Mouse (Mus musculus) frontal cortex, postnatal 36 days (tissue): ENCODE measurements around the gene Dtd1.
"Not testable (repeated sequence)": the region's sequence is repeated elsewhere in the genome, so short reads cannot be mapped to it uniquely, and the experiment has no call there.

ENCODE experiments used
- DNase-seq, 2 experiments: peaks; one replicate each; pipeline ENCODE4 v3.0.0; 2022; ENCODE audit warnings: low spot score in 2 of 2

Dtd1 gene

GRCm38 (mm10) chr2:144599831-144600687 lies at the start of gene Dtd1:
Gene Dtd1, plus strand, starts transcription at chr2:144599897.
- peak; percentile 87 to 90 for DNase-seq

DNA sequence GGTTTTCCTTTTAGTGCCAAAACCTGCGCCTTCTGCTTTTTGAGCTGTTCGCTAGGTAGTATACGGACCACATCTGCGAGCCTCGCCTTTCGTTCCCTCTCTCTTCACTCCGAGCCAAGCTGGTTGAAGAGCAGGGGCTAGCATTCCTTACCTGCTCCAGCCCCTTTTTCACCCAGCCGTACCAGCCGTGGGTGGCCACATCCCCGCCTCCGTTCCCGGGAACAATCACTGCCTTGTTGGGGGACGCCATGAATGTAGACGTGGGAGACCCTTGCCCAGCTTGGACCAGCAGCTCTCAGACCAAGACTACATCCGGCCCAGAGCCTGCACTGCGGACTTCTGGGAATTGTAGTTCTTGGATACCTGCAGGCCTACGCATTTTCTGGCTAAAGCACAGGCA lies 49.2 kb upstream of the Dtd1 start, which contains the start of gene Rbbp9:
Gene Rbbp9, minus strand, starts transcription at position 341 of the 400 bp plus-strand sequence.
- DNase-seq: peak; percentile 74 to 79

DNA sequence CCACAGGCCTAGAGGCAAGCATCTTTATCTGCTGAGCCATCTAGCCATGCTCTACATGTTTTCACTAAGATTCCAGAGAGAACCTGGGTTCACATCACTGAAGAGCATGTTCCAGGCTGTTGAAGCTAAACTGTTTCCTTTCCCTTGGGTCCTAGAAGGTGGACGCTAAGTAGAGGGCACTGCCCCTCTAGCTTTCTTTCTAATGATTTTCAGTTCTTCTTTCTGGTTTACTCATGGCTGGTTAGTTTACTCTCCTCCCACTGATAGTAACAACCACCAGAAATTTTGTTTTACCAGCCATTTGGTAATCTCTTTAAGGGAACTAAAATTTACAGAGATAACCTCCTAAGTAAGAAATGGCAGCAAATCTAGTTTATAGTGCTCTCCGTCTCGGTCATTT lies 45.8 kb upstream of the Dtd1 start:
- no peak for DNase-seq

GRCm38 (mm10) chr2:144555286-144555819 lies 44.3 kb upstream of the Dtd1 start:
- DNase-seq: no peak

- DNase-seq: peak; percentile 97 to 99
Measured at GRCm38 (mm10) chr2:144555820-144556552, 43.7 kb upstream of the Dtd1 start, which contains the start of gene Sec23b. Gene Sec23b, plus strand, starts transcription at chr2:144556229.

DNA sequence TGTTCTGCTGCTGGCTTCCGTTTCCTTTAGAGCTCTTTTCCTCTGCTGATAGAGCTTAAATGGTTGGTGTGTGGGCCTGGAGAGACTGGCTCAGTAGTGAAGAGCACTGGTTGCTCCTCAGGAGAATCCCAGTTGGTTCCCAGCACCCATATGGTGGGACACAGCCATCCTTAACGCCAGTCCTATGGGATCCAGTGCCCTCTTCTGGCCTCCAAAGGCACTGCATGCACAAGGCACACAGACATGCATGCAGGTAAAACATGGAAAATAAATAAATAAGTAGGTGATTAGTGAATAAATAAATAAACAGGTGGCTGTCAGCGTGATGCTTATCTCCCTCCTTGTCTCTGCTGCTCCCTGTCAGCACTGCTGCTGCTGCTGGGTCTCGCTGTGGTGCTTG lies 11.0 kb upstream of the Dtd1 start:
- DNase-seq: no peak

- DNase-seq: not testable (repeated sequence)
Measured at GRCm38 (mm10) chr2:144593036-144593435, 6.7 kb upstream of the Dtd1 start.

DNA sequence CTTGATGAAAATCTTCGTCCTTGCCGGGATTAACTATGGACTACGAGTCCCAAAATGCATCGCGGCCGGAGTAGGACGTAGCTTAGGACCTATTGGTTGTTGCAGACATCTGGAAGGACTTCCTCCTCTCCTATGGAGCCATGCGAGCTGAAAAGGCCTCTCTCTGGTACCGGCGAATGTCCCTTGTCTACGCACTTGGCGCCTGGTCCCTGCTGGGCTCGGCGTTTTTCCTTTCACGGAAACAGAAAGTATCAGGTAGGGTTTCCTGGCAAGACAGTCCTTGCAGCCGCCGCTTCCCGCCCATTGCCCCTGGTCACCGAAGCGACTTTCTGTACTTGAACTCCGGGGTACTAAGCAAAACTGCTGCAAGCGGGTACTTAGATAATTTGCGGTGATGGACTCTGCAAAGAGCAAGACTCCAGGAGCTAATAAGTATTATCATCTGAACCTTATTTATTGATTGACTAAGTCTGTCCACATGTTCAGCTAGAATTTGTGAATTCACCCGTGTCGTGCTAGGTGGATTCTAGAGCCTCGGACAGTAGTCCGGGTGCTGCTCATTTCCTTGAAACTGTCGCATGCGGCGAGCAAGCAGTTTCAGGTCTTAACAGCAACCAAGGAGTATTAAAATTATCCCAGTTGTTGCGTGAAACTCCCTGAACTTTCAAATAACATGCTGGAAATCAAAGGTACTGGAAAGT lies 5.6 kb upstream of the Dtd1 start, which contains the start of gene Smim26:
Gene Smim26, plus strand, starts transcription at position 104 of the 701 bp plus-strand sequence.
- DNase-seq: peak; percentile 84 to 92

GRCm38 (mm10) chr2:144598006-144598405 lies 1.7 kb upstream of the Dtd1 start:
- no peak for DNase-seq

GRCm38 (mm10) chr2:144601576-144601975 lies 1.9 kb downstream of the Dtd1 start:
- no peak for DNase-seq

DNA sequence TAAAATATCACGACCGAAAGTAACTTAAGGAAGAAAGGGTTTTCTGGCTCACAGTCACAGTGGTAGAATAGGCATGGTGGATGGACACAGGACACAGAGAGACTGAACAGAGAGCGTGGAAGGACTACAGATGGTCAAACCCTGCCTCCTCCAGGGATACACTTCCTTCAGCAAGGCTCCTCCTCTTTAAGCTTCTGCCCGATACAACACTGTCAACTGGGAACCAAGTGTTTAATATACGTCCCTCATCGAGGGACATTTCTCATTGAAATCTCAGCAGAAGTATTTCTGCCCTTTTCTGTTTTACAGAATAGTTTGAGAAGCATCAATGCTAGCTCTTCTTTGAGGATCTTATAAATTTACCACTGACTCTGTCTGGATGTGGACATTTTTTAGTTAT lies 14.3 kb downstream of the Dtd1 start:
- DNase-seq: no peak

- DNase-seq: no peak
Measured at GRCm38 (mm10) chr2:144617074-144617874, 17.6 kb downstream of the Dtd1 start.

- no peak for DNase-seq
Measured at GRCm38 (mm10) chr2:144621491-144621890, 21.8 kb downstream of the Dtd1 start.

DNA sequence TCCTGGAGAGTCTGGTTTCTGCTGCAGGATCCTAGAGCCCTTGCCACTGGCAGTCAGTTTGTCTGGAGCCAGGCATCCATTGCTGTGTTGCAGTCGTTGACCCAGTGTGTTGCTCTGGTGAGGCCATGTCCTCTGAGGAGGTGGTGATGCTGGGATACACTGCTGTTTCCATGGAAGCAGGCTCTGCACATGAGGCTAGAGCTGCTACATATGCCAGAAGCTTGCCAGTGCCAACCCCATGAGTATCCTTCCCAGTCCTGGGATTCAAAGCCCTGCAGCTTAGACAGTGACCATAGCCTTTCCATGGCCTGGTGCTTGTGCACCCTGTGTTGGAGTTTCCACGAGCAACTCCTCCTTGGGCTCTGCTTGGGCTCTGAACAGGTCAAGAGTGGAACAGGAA lies 33.9 kb downstream of the Dtd1 start:
- DNase-seq: no peak

GRCm38 (mm10) chr2:144634231-144634630 lies 34.5 kb downstream of the Dtd1 start:
- no peak for DNase-seq

- DNase-seq: no peak
Measured at GRCm38 (mm10) chr2:144634729-144635128, 35.0 kb downstream of the Dtd1 start.

DNA sequence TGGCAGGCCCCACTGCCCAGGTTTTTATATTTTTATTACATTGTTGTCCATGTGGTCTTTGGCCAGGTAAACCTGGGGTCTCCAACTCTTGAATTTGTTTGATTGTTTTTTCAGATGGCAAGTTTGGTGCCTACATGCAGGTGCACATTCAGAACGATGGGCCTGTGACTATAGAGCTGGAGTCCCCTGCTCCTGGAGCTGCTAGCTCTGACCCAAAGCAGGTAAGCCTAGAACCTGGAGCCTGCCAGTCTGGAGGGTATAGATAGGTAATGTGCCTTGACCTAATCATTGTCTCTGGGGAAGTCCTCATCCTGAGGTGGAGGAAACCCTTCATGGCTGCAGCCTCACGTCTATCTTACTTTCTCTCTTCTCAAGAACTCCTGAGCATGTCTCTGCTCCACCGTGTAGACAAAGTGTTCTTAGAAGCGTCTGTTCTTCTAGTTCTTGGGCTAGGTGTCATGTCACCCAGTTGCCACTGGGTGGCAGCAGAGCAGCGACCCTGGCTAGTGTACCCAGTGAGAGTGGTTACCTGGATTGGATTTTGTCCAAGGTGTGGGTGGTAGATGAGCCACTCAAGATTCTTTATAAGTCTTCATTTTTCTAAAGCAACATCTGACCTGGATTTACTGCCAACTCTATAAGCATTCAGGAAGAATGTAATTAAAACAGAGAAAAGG lies 36.1 kb downstream of the Dtd1 start:
- DNase-seq: peak; percentile 55 to 76

DNA sequence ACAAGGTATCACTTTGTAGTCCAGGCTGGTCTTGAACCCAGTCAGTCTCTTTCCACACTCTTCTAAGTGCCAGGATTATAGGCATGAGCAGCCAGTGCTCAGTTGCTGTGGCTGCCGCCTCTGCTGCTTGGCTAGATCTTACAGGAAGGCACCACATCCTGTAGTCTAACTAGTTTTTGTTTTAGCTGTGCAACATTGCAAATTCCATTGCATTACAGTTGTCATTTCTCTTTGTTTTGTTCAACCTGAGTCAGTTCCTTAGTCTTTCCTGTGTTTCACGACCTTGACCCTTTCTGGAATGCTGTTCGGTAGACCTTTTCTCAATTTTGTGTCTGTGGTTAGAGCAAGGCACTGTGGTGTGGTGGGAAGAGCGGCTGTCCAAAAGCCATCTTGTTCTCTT lies 37.5 kb downstream of the Dtd1 start:
- no peak for DNase-seq

- no peak for DNase-seq
Measured at GRCm38 (mm10) chr2:144637671-144638395, 38.1 kb downstream of the Dtd1 start.

DNA sequence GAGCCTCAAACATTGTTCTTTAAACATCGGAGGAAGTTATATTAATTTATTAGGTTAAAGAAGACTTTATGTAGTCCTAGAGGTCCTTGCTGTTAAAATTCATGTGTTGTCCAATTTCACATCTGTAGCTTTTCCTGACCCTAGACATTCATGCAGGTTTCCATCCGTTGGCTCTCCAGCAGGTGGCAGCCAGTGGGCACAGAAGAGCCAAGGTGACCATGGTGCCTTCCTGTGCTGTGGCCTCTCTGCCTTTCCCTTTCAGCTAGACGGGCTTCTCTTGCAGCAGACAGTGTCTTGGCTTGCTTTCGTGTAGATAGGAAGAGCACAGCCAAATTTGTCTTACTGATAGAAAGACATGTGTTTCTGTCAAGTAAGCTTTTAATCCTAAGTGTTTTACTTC lies 39.0 kb downstream of the Dtd1 start:
- DNase-seq: no peak
